Comparison of ENCODE assay signal across 8 mouse cellular contexts in genomic region chr5:108668977-108669936, GRCm38 (mm10). TPM values are rescaled to one million over a fixed set of nuclear protein-coding genes. Genes with fewer than 3 reads are reported as not detected.
A peak's percentile ranks its signal among the peaks of the same experiment; 100 is the strongest.
DNase-seq lines count a peak whose midpoint lies in the region; ATAC-seq lines count a peak whose summit lies in the region.

Dgkq (minus strand) TSS chr5:108669672.

- peaks cover 16% of the 10 kb centered on the region for H3K36me3 ChIP-seq in hindbrain, embryonic 12.5 days

- peak within 1 kb of the TSS; percentile 85 for H3K27ac ChIP-seq in hindbrain, embryonic 12.5 days

- H3K27me3 ChIP-seq in hindbrain, embryonic 12.5 days = no peaks in the 10 kb centered on the region

- peak within 1 kb of the TSS; percentile 77 for H3K4me2 ChIP-seq in hindbrain, embryonic 12.5 days (replicated peaks)

- DNase-seq in Muller cell, postnatal 12 days (ENCODE audit: inconsistent ontology term) = peak; percentile 86
- peak; percentile 90 to 91 for DNase-seq in cerebellum, postnatal 10 days
- DNase-seq in frontal cortex, postnatal 10 days (ENCODE audit: low spot score in 2 of 2) = peak; percentile 79 to 85
- peak; percentile 87 to 91 for DNase-seq in layer of hippocampus, postnatal 14 days (ENCODE audit: low spot score in 2 of 2)
- DNase-seq in lung, postnatal 14 days = peak; percentile 88
- peak; percentile 89 for DNase-seq in retina, embryonic 14.5 days (ENCODE audit: low spot score)
- peak; percentile 83 for DNase-seq in thymus, postnatal 4 days

- ATAC-seq in hindbrain, embryonic 12.5 days (ENCODE audit: low FRiP score) = peak; percentile 81

- peak within 1 kb of the TSS; percentile 68 for H3K9ac ChIP-seq in hindbrain, embryonic 12.5 days

- H3K9me3 ChIP-seq in hindbrain, embryonic 12.5 days (replicated peaks) = no peaks in the 10 kb centered on the region

- WGBS in hindbrain, embryonic 12.5 days = 8% methylated on average over 43 of the region's 43 CpGs

- peak within 1 kb of the TSS; percentile 47 for H3K4me3 ChIP-seq in hindbrain, embryonic 12.5 days

- H3K4me1 ChIP-seq in hindbrain, embryonic 12.5 days = peaks cover 15% of the 10 kb centered on the region

RNA-seq across cellular contexts. Expression of gene Dgkq, which starts in this region (rescaled TPM):
- 21.9 and 23.5 TPM in 2 replicates for polyA plus RNA-seq in hindbrain, embryonic 12.5 days (2016; fragmentation: Nextera tagmentation; extraction: Ambion mirVana)
- 10 to 100 TPM; 54.1 to 55.0 TPM for total RNA-seq in layer of hippocampus, postnatal 14 days (2021)

Comparison
In these comparisons a context has a peak if more than half of its experiments do, and no peak if none do; other contexts are left out.
1. Peak in every context shown above with its lines: DNase-seq, ATAC-seq, H3K4me3 ChIP-seq and H3K27ac ChIP-seq.